Mouse (Mus musculus): Measurements from ENCODE around the gene Sectm1b. TPM values are rescaled to one million over a fixed set of nuclear protein-coding genes. Genes with fewer than 3 reads are reported as not detected.

Gene Sectm1b
- polyA plus RNA-seq, 1 experiment from 2014 or later, result not detected

- Histone ChIP-seq H3K4me3 (ENCODE audit: low read length) (no peak overlapping the region), H3K9ac (ENCODE audit: low read depth, low read length) (no peak overlapping the region), H3K27me3 (replicated peaks; ENCODE audit: control insufficient read depth, insufficient read depth, low read length) (no peaks in the 10 kb centered on the region), H3K4me1 (ENCODE audit: control insufficient read depth, insufficient read depth, low read depth, low read length) (no peaks in the 10 kb centered on the region), H3K9me3 (ENCODE audit: control insufficient read depth, low read length) (no peaks in the 10 kb centered on the region), H3K27ac (ENCODE audit: low read depth, low read length) (no peak overlapping the region), H3K4me2 (ENCODE audit: low read length) (no peak overlapping the region), H3K36me3 (ENCODE audit: control insufficient read depth, insufficient read depth, low read length) (no peaks in the 10 kb centered on the region)
- WGBS, result 67% methylated on average over 7 of the region's 7 CpGs
- ATAC-seq, result no peak
These were observed 36.4 kb upstream of the Sectm1b start for GRCm38 (mm10) chr11:121099762-121100161.

GRCm38 (mm10) chr11:121092606-121093585, 29.5 kb upstream of the Sectm1b start:
- no peaks in the 10 kb centered on the region for H3K9me3 ChIP-seq (ENCODE audit: control insufficient read depth, low read length)
- 90% methylated on average over 14 of the region's 14 CpGs for WGBS
- no peak overlapping the region for H3K27ac ChIP-seq (ENCODE audit: low read depth, low read length)
- H3K4me2 ChIP-seq (ENCODE audit: low read length), result no peak overlapping the region
- no peaks in the 10 kb centered on the region for H3K4me1 ChIP-seq (ENCODE audit: control insufficient read depth, insufficient read depth, low read depth, low read length)
- no peak overlapping the region for H3K9ac ChIP-seq (ENCODE audit: low read depth, low read length)
- no peak overlapping the region for H3K4me3 ChIP-seq (ENCODE audit: low read length)
- ATAC-seq, result no peak
- H3K36me3 ChIP-seq (ENCODE audit: control insufficient read depth, insufficient read depth, low read length), result no peaks in the 10 kb centered on the region
- no peaks in the 10 kb centered on the region for H3K27me3 ChIP-seq (replicated peaks; ENCODE audit: control insufficient read depth, insufficient read depth, low read length)

GRCm38 (mm10) chr11:121090943-121091342, 27.6 kb upstream of the Sectm1b start:
- ATAC-seq, result no peak
- 74% methylated on average over 4 of the region's 4 CpGs for WGBS

GRCm38 (mm10) chr11:121089756-121090546, 26.6 kb upstream of the Sectm1b start:
- no peaks in the 10 kb centered on the region for H3K4me1 ChIP-seq (ENCODE audit: control insufficient read depth, insufficient read depth, low read depth, low read length)
- no peaks in the 10 kb centered on the region for H3K9me3 ChIP-seq (ENCODE audit: control insufficient read depth, low read length)
- 96% methylated on average over 2 of the region's 2 CpGs for WGBS
- H3K4me2 ChIP-seq (ENCODE audit: low read length), result no peak overlapping the region
- H3K36me3 ChIP-seq (ENCODE audit: control insufficient read depth, insufficient read depth, low read length), result no peaks in the 10 kb centered on the region
- no peak overlapping the region for H3K9ac ChIP-seq (ENCODE audit: low read depth, low read length)
- H3K27ac ChIP-seq (ENCODE audit: low read depth, low read length), result no peak overlapping the region
- H3K27me3 ChIP-seq (replicated peaks; ENCODE audit: control insufficient read depth, insufficient read depth, low read length), result no peaks in the 10 kb centered on the region
- no peak overlapping the region for H3K4me3 ChIP-seq (ENCODE audit: low read length)
- ATAC-seq, result no peak

More at GRCm38 (mm10) chr11:121090943-121091342, 27.6 kb upstream of the Sectm1b start:
- Histone ChIP-seq H3K4me2 (ENCODE audit: low read length) (no peak overlapping the region), H3K27me3 (replicated peaks; ENCODE audit: control insufficient read depth, insufficient read depth, low read length) (no peaks in the 10 kb centered on the region), H3K4me3 (ENCODE audit: low read length) (no peak overlapping the region), H3K27ac (ENCODE audit: low read depth, low read length) (no peak overlapping the region), H3K9ac (ENCODE audit: low read depth, low read length) (no peak overlapping the region), H3K4me1 (ENCODE audit: control insufficient read depth, insufficient read depth, low read depth, low read length) (no peaks in the 10 kb centered on the region), H3K36me3 (ENCODE audit: control insufficient read depth, insufficient read depth, low read length) (no peaks in the 10 kb centered on the region), H3K9me3 (ENCODE audit: control insufficient read depth, low read length) (no peaks in the 10 kb centered on the region)

- Histone ChIP-seq H3K9me3 (ENCODE audit: control insufficient read depth, low read length) (no peaks in the 10 kb centered on the region), H3K4me2 (ENCODE audit: low read length) (no peak overlapping the region), H3K27me3 (replicated peaks; ENCODE audit: control insufficient read depth, insufficient read depth, low read length) (no peaks in the 10 kb centered on the region), H3K4me1 (ENCODE audit: control insufficient read depth, insufficient read depth, low read depth, low read length) (no peaks in the 10 kb centered on the region), H3K36me3 (ENCODE audit: control insufficient read depth, insufficient read depth, low read length) (no peaks in the 10 kb centered on the region), H3K4me3 (ENCODE audit: low read length) (no peak overlapping the region), H3K9ac (ENCODE audit: low read depth, low read length) (no peak overlapping the region), H3K27ac (ENCODE audit: low read depth, low read length) (no peak overlapping the region)
- WGBS, result 78% methylated on average over 6 of the region's 6 CpGs
- no peak for ATAC-seq
These were observed 25.6 kb upstream of the Sectm1b start for GRCm38 (mm10) chr11:121088997-121089396.

- no peaks in the 10 kb centered on the region for H3K4me1 ChIP-seq (ENCODE audit: control insufficient read depth, insufficient read depth, low read depth, low read length)
- ATAC-seq, result no peak
- WGBS, result 71% methylated on average over 4 of the region's 4 CpGs
These were observed 22.9 kb upstream of the Sectm1b start for GRCm38 (mm10) chr11:121086296-121086695.

GRCm38 (mm10) chr11:121085181-121085580, 21.8 kb upstream of the Sectm1b start:
- H3K4me2 ChIP-seq (ENCODE audit: low read length), result no peak overlapping the region
- no peaks in the 10 kb centered on the region for H3K27me3 ChIP-seq (replicated peaks; ENCODE audit: control insufficient read depth, insufficient read depth, low read length)
- no peaks in the 10 kb centered on the region for H3K36me3 ChIP-seq (ENCODE audit: control insufficient read depth, insufficient read depth, low read length)
- H3K9me3 ChIP-seq (ENCODE audit: control insufficient read depth, low read length), result no peaks in the 10 kb centered on the region
- no peak overlapping the region for H3K27ac ChIP-seq (ENCODE audit: low read depth, low read length)
- no peak for ATAC-seq
- no peaks in the 10 kb centered on the region for H3K4me1 ChIP-seq (ENCODE audit: control insufficient read depth, insufficient read depth, low read depth, low read length)
- H3K4me3 ChIP-seq (ENCODE audit: low read length), result no peak overlapping the region
- 83% methylated on average over 5 of the region's 5 CpGs for WGBS
- no peak overlapping the region for H3K9ac ChIP-seq (ENCODE audit: low read depth, low read length)

More at GRCm38 (mm10) chr11:121086296-121086695, 22.9 kb upstream of the Sectm1b start:
- no peak overlapping the region for H3K4me3 ChIP-seq (ENCODE audit: low read length)
- no peaks in the 10 kb centered on the region for H3K27me3 ChIP-seq (replicated peaks; ENCODE audit: control insufficient read depth, insufficient read depth, low read length)
- H3K9me3 ChIP-seq (ENCODE audit: control insufficient read depth, low read length), result no peaks in the 10 kb centered on the region
- no peak overlapping the region for H3K4me2 ChIP-seq (ENCODE audit: low read length)
- H3K27ac ChIP-seq (ENCODE audit: low read depth, low read length), result no peak overlapping the region
- no peak overlapping the region for H3K9ac ChIP-seq (ENCODE audit: low read depth, low read length)
- H3K36me3 ChIP-seq (ENCODE audit: control insufficient read depth, insufficient read depth, low read length), result no peaks in the 10 kb centered on the region

GRCm38 (mm10) chr11:121082857-121083500, 19.6 kb upstream of the Sectm1b start:
- ATAC-seq, result no peak
- no peak overlapping the region for H3K27ac ChIP-seq (ENCODE audit: low read depth, low read length)

More at GRCm38 (mm10) chr11:121082857-121083500, 19.6 kb upstream of the Sectm1b start:
- Histone ChIP-seq H3K4me1 (ENCODE audit: control insufficient read depth, insufficient read depth, low read depth, low read length) (no peaks in the 10 kb centered on the region), H3K27me3 (replicated peaks; ENCODE audit: control insufficient read depth, insufficient read depth, low read length) (no peaks in the 10 kb centered on the region), H3K4me2 (ENCODE audit: low read length) (no peak overlapping the region), H3K9ac (ENCODE audit: low read depth, low read length) (no peak overlapping the region), H3K9me3 (ENCODE audit: control insufficient read depth, low read length) (no peaks in the 10 kb centered on the region), H3K36me3 (ENCODE audit: control insufficient read depth, insufficient read depth, low read length) (no peaks in the 10 kb centered on the region), H3K4me3 (ENCODE audit: low read length) (no peak overlapping the region)
- 89% methylated on average over 6 of the region's 6 CpGs for WGBS
